Mouse (Mus musculus) midbrain, embryonic 16.5 days (tissue): ENCODE data around the gene Tyw1. TPM values are rescaled to one million over a fixed set of nuclear protein-coding genes. Genes with fewer than 3 reads are reported as not detected.
"Not testable (repeated sequence)": the region's sequence is repeated elsewhere in the genome, so short reads cannot be mapped to it uniquely, and the experiment has no call there.

Source experiments
- ATAC-seq: fragments of 200-750 bp; cut with Nextera tagmentation; 2 replicates; pipeline ENCODE4 v1.8.0; 2017; ENCODE audit warnings: moderate TSS enrichment
- H3K27ac ChIP-seq: fragments of 300-500 bp; sonication (generic); 2 replicates; pipeline ENCODE4 v1.5.1; 2014; ENCODE audit warnings: mild to moderate bottlenecking, low read length, mixed read lengths
- H3K27me3 ChIP-seq: fragments of 300-500 bp; sonication (generic); 2 replicates; pipeline ENCODE4 v1.6.1; 2014; ENCODE audit warnings: low read depth, low read length, mixed read lengths; ENCODE audit not compliant: control insufficient read depth, insufficient read depth
- H3K36me3 ChIP-seq: fragments of 300-500 bp; sonication (generic); 2 replicates; pipeline ENCODE4 v1.6.1; 2014; ENCODE audit warnings: mild to moderate bottlenecking, low read length, moderate library complexity, mixed read lengths; ENCODE audit not compliant: control insufficient read depth, insufficient read depth
- H3K4me1 ChIP-seq: fragments of 300-500 bp; sonication (generic); 2 replicates; pipeline ENCODE4 v1.6.1; 2014; ENCODE audit warnings: mild to moderate bottlenecking, low read length, mixed read lengths; ENCODE audit not compliant: control insufficient read depth, insufficient read depth
- H3K4me2 ChIP-seq: fragments of 300-500 bp; sonication (generic); 2 replicates; pipeline ENCODE4 v1.6.1; 2014; ENCODE audit warnings: mild to moderate bottlenecking, low read length, mixed read lengths
- H3K4me3 ChIP-seq: fragments of 300-500 bp; sonication (generic); 2 replicates; pipeline ENCODE4 v1.5.1; 2014; ENCODE audit warnings: low read depth, mild to moderate bottlenecking, low read length, moderate library complexity, mixed read lengths
- H3K9ac ChIP-seq: fragments of 300-500 bp; sonication (generic); 2 replicates; pipeline ENCODE4 v1.6.1; 2014; ENCODE audit warnings: low read depth, low read length, mixed read lengths
- H3K9me3 ChIP-seq: fragments of 300-500 bp; sonication (generic); replicated peaks from 2 replicates; pipeline ENCODE4 v1.6.1; 2014; ENCODE audit warnings: mild to moderate bottlenecking, low read length, mixed read lengths; ENCODE audit not compliant: control insufficient read depth, poor library complexity, severe bottlenecking
- WGBS: fragments of 180-500 bp; shearing (Covaris S2); extraction: QIAGEN DNeasy Blood & Tissue Kit; methylation state at CpG from one replicate; pipeline ENCODE4 v1.1.7; 2014; 5-methylcytosine and 5-hydroxymethylcytosine counted together
- polyA plus RNA-seq: library from polyadenylated mRNA; unstranded; fragments of >200 nt; fragmentation: Nextera tagmentation; extraction: Ambion mirVana; gene quantifications from 2 replicates; pipeline ENCODE4 v1.2.1, GENCODE M21; 2015

Tyw1 gene
- polyA plus RNA-seq, 1 experiment from 2014 or later: 20.2 TPM

GRCm38 (mm10) chr5:130254164-130255016, 1.0 kb upstream of the Tyw1 start:
- WGBS: 23% methylated on average over 19 of the region's 19 CpGs
- peaks cover 6% of the 10 kb centered on the region; the same call in 1 of the 2 replicates for H3K36me3 ChIP-seq
- peaks cover 22% of the 10 kb centered on the region for H3K4me1 ChIP-seq
- H3K9ac ChIP-seq: peak overlapping the region; percentile 88
- H3K9me3 ChIP-seq: no peaks in the 10 kb centered on the region
- ATAC-seq: 0 out of 2 replicates have a peak, but pooled peaks have one; percentile 0
- peak overlapping the region; percentile 82 for H3K4me2 ChIP-seq
- H3K27ac ChIP-seq: peak overlapping the region; percentile 83
- H3K4me3 ChIP-seq: peak overlapping the region; percentile 80
- no peaks in the 10 kb centered on the region for H3K27me3 ChIP-seq

DNA sequence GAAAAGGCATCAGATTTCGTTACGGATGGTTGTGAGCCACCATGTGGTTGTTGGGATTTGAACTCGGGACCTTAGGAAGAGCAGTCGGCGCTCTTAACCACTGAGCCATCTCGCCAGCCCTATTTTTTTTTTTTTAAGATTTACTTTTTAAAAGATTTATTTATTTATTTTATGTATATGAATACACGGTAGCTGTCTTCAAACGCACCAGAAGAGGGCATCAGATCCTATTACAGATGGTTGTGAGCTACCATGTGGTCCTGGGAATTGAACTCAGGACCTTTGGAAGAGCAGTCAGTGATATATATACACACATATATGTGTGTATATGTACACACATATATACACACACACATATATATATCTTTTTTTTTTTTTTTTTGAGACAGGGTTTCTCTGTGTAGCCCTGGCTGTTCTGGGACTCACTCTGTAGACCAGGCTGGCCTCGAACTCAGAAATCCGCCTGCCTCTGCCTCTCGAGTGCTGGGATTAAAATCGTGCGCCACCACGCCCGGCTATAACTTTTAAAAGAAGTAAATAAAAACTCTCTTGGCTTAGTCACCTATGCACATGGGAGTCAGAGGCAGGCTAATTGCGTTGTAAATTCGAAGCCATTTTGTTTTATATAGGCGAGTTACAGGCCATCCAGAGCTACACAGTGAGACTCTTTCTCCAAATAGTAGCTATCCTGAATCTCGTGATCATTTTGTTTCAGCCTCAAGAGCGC, 543 bp downstream of the Tyw1 start:
- Histone ChIP-seq H3K4me2 (peak overlapping the region; percentile 85), H3K4me3 (peak overlapping the region; percentile 80), H3K4me1 (peaks cover 22% of the 10 kb centered on the region)
- H3K36me3 ChIP-seq, H3K27me3 ChIP-seq, H3K9ac ChIP-seq, H3K27ac ChIP-seq, H3K9me3 ChIP-seq: not testable (repeated sequence)
- 32% methylated on average over 20 of the region's 20 CpGs for WGBS
- ATAC-seq: peak; percentile 15; the same call in 1 of the 2 replicates

GRCm38 (mm10) chr5:130256678-130257271, 1.4 kb downstream of the Tyw1 start:
- Histone ChIP-seq H3K4me2 (peak overlapping the region; percentile 85), H3K9me3 (no peaks in the 10 kb centered on the region), H3K36me3 (0 out of 2 replicates have a peak, but pooled peaks cover 2% of the 10 kb centered on the region), H3K27me3 (no peaks in the 10 kb centered on the region), H3K4me3 (peak overlapping the region; percentile 72), H3K9ac (peak overlapping the region; percentile 79), H3K27ac (peak overlapping the region; percentile 80), H3K4me1 (peaks cover 22% of the 10 kb centered on the region)
- ATAC-seq: peak; percentile 94
- WGBS: under 1% methylated on average over 25 of the region's 25 CpGs

DNA sequence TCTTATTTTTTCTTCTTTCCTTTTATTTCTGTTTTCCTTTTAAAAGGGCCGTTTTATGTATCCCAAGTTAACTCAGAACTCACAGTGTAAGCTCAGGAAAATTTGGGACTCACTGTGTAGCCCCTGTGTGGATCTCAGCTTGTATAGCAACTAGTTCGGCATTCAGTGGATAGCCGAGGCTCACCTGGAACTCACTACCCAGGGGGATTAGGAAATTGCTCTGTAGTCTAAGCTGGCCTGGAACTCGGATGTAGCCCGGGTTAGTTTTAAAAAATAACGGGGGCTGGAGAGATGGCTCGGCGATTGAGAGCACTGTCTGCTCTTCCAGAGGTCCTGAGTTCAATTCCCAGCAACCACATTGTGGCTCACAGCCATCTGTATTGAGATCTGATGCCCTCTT, 1.9 kb downstream of the Tyw1 start:
- 0 out of 2 replicates have a peak, but pooled peaks cover 2% of the 10 kb centered on the region for H3K36me3 ChIP-seq
- H3K9me3 ChIP-seq: no peaks in the 10 kb centered on the region
- peak overlapping the region; percentile 72 for H3K4me3 ChIP-seq
- WGBS: 11% methylated on average over 8 of the region's 8 CpGs
- ATAC-seq: 0 out of 2 replicates have a peak, but pooled peaks have one; percentile 25
- H3K4me1 ChIP-seq: peaks cover 22% of the 10 kb centered on the region
- H3K4me2 ChIP-seq: peak overlapping the region; percentile 85
- peak overlapping the region; percentile 79 for H3K9ac ChIP-seq
- H3K27me3 ChIP-seq: no peaks in the 10 kb centered on the region
- H3K27ac ChIP-seq: peak overlapping the region; percentile 80

GRCm38 (mm10) chr5:130263454-130263853, 8.0 kb downstream of the Tyw1 start:
- Histone ChIP-seq H3K4me2 (no peak overlapping the region), H3K4me1 (no peaks in the 10 kb centered on the region), H3K36me3 (peaks cover 11% of the 10 kb centered on the region; the same call in 1 of the 2 replicates), H3K9ac (no peak overlapping the region), H3K9me3 (no peaks in the 10 kb centered on the region), H3K27ac (no peak overlapping the region), H3K4me3 (no peak overlapping the region), H3K27me3 (no peaks in the 10 kb centered on the region)
- WGBS: 79% methylated on average over 11 of the region's 11 CpGs
- ATAC-seq: no peak

GRCm38 (mm10) chr5:130264433-130265005, 9.1 kb downstream of the Tyw1 start:
- no peaks in the 10 kb centered on the region for H3K4me1 ChIP-seq
- no peak overlapping the region for H3K4me2 ChIP-seq
- no peaks in the 10 kb centered on the region for H3K9me3 ChIP-seq
- H3K9ac ChIP-seq: no peak overlapping the region
- no peak overlapping the region for H3K4me3 ChIP-seq
- H3K27ac ChIP-seq: no peak overlapping the region
- peaks cover 16% of the 10 kb centered on the region; the same call in 1 of the 2 replicates for H3K36me3 ChIP-seq
- no peaks in the 10 kb centered on the region for H3K27me3 ChIP-seq
- no peak for ATAC-seq
- WGBS: 93% methylated on average over 6 of the region's 6 CpGs

DNA sequence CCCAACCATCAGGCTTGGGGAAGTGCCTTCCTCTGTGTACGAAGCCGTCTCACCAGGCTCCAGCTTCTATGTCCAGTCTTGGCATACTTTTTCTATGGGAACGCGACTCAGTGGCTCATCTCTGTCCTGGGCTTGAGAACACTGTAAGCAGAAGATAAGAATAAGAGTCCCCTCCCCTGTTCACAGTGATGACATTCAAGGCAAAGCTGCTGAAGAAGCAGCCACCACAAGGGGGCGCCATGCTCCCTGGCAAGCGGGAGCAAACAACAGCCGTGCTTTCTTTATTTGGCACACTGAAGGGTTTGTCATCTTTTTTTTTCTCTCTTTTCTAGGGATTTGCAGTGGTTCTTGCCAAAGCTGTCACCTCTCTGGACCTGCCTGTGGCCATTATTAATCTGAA, 11.2 kb downstream of the Tyw1 start:
- H3K9ac ChIP-seq: no peak overlapping the region
- no peaks in the 10 kb centered on the region for H3K4me1 ChIP-seq
- H3K27me3 ChIP-seq: no peaks in the 10 kb centered on the region
- H3K36me3 ChIP-seq: peaks cover 20% of the 10 kb centered on the region; the same call in 1 of the 2 replicates
- no peak overlapping the region for H3K4me3 ChIP-seq
- no peak for ATAC-seq
- no peak overlapping the region for H3K27ac ChIP-seq
- H3K9me3 ChIP-seq: no peaks in the 10 kb centered on the region
- 86% methylated on average over 7 of the region's 7 CpGs for WGBS
- H3K4me2 ChIP-seq: no peak overlapping the region

GRCm38 (mm10) chr5:130267316-130267715, 11.9 kb downstream of the Tyw1 start:
- no peaks in the 10 kb centered on the region for H3K27me3 ChIP-seq
- 83% methylated on average over 1 of the region's 1 CpGs for WGBS
- no peaks in the 10 kb centered on the region for H3K4me1 ChIP-seq
- no peak overlapping the region for H3K27ac ChIP-seq
- ATAC-seq: no peak
- H3K9ac ChIP-seq: no peak overlapping the region
- H3K9me3 ChIP-seq: no peaks in the 10 kb centered on the region
- no peak overlapping the region for H3K4me3 ChIP-seq
- peaks cover 24% of the 10 kb centered on the region; the same call in 1 of the 2 replicates for H3K36me3 ChIP-seq
- no peak overlapping the region for H3K4me2 ChIP-seq
